Mouse (Mus musculus): ENCODE results near the gene Gm26661.

Gm26661 gene

DNA sequence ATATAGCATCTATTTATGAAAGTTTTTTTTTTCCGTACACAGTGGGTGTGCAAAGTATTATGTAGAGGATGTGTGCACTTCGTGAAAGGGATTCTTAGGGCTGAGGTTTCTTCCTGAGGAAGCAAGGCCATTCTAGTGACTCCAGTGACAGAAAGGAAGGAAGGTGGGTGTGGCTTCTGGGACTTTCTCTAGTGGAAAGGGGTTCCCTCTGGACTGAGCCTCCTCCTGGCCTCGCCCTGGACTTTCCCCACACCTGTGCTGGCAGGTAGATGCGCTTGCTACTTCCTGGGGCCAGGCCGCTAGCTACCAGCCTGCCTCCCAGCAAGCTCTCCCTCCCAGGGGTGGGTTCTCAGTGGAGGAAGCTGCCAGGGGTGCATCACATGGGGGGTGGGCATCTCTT lies 28.1 kb downstream of the Gm26661 start:
- DNase-seq (ENCODE audit: low read depth, low spot score) = no peak

DNA sequence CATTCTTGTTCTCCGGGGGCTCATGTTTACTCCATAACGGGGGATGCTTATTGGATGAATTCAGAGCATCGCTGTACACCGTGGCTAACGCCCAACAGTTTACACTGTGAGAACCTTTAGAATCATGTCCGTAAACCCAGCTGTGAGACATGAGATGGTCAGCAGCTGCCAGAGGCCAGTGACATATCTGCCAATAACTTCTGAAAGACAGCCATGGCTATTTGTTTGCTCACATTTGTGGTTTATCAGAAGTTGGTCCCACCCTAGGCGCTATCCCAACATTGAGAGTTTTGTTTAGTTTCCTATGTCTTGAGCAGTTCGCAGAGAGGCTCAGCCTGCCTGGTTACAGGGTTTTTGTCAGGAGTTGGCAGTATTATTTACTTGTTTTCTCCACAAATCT lies 30.0 kb downstream of the Gm26661 start:
- no peak for DNase-seq (ENCODE audit: low read depth, low spot score)

DNA sequence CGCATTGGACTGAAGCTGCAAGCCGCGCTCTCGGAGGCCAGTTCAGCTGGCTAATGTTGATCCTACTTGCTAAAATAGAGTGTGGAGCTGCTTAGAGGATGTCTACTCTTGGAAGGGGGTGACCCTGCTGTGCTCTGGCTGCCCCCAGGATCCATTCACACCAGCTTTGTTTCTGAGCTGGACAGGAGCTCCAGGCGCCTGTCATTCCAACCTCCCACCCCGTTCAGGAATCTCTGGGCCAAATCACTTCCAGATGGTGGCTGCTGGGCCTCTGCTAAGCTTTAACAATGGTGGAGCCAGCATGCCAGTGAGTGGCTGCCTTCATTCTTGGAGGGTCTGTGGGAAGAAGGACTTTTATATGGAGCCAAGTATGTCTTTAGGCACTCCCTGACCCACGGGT lies 31.3 kb downstream of the Gm26661 start:
- no peak for DNase-seq (ENCODE audit: low read depth, low spot score)

DNA sequence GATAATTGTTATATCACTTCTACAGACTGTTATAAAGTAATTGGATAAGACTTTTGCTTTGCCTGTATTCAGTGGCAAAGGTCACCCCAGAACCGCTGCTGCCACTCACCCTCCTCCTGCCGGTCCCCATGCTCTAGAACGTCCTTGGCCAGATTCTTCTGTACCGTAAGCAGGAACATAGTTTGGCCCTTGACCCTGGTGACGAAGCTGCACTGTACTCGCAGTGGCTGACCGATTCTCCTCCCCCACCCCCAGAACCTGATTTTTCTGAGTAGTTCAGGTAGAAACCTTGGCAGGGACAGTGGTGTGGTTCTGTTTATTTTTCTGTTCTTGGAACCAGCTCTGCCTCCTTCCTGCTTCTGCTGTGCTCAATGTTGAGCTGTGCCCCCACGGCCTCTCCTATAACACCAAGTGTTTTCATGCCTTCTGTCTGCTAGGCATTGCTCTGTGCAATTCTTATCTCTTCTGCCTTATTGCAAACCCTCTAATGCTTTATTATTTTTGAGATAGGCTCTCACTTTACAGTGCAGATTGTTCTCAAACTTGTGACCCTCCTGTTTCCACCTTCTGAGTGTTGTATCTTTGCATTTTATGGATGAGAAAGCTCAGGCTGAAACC lies 33.4 kb downstream of the Gm26661 start:
- no peak for DNase-seq (ENCODE audit: low read depth, low spot score)

DNA sequence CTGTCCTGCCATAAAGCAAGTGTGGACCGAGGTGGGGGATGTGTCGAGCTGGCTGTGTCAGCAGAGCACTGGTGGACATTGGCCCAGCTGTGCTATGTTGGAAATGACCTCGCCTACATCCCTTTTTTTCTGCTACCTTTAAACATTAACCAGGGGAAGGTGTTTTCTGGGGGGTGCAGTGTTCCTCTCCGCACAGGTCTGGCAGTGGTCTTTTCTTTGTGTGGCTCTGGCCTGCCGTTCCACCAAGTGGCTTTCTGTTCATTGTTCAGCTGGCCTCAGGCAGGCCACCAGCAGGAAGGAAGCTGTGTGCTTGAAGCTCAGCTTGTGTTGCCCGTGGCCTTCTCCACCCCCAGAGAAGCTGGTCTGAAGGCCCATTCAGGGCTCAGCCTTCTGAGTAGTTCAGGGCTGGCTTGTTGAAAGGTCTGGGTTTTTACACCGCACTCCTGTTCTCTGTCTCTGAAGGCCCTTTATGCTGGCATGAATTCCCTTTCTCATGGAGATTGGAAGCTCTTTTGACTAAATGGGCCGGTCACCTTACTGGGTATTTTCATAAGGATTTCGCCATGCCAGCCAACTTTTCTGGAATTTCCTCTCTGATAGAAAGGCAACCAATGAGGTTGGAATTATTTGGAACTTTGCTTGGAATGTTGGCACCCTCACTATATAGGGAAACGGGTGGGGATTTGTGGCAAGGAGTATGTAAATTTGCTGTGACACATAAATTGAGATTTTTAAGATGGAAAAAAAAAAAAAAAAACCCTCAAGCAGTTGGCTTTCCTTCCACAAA lies 35.0 kb downstream of the Gm26661 start:
- no peak for DNase-seq (ENCODE audit: low read depth, low spot score)

DNA sequence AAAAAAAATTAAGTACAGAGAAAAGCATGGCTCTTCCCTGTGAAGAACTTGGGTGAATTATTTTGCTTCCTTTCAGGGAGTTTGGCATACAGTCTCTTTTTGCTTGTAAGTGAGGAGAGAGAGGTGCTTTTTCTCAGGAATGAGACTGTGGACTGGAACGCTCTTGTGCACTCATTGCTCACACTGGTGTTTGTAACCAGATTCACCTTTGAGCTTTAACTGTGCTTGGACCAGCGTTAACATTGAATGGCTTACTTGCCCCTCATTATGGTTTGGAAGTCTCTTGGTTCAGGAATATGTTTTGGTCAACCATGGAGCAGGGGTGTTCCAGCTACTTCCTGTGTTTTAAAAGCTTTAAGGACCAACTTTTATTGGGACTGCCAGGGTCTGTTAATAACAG lies 37.8 kb downstream of the Gm26661 start:
- no peak for DNase-seq (ENCODE audit: low read depth, low spot score)

DNA sequence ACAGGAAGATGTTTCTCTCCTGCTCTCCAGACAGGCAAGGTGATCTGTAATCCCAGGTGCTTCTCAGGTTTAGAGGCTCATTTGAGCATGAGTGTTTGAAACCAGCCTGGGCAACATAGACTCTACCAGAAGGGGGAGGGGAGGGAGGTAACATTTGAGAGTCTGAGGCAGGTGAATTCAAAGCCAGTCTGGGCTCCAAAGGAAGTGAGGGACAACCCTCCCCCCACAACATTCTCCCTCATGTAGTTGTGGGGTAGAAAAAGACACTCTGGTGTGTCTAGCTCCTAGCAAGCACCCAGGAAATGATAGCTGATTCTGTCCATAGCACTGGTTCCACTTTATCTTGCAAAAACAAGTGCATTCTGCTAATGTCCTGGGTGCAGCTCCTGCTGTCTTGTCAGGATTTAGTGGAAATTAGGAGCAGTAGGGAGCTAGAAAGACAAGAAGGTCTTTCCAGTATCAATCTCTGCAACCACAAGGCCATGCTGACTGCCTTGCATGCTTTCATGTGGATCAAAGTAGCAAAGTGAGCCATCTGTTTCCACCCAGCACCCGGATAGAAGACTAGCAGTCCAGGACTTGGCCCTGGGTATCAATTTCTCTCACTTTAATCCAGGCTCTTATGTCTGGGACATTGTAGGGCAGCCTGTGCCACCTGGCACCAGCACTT lies 40.5 kb downstream of the Gm26661 start:
- DNase-seq (ENCODE audit: low read depth, low spot score) = no peak

DNA sequence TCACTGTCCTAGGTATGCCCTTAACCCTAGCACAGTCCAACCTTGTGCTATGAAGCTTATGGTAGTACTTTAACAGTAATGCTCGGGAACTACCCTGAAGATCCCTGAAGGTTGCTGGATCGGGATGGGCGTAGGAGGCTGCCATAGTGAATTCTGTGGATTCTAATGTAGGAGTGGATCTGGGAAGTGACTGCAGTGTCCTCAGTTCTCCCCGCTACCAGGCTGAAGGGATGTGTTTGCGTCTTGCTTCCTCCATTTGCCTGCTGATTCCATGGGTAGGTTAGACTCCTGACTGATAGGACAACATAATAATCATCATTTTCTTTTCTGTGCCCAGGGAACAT lies 41.0 kb downstream of the Gm26661 start:
- DNase-seq (ENCODE audit: low read depth, low spot score) = no peak

DNA sequence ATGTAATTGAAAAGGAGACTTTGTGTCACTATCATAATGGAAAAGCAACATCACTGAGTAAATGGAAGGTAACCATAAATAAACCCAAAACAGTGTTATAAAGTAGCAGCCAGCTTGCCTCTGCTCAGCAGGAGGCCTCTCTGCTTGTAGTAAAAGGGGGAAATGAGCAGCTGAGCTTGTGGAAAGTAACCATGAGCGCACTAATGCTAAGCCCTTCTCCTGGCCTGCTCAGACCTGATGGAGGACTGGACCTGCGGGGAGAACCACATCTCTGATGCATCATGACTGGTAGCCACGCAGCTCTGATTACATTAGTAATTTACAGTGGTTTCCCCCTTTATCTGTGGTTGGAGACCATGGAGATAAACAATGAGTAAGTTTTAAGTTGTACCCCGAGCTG lies 42.1 kb downstream of the Gm26661 start:
- no peak for DNase-seq (ENCODE audit: low read depth, low spot score)

DNA sequence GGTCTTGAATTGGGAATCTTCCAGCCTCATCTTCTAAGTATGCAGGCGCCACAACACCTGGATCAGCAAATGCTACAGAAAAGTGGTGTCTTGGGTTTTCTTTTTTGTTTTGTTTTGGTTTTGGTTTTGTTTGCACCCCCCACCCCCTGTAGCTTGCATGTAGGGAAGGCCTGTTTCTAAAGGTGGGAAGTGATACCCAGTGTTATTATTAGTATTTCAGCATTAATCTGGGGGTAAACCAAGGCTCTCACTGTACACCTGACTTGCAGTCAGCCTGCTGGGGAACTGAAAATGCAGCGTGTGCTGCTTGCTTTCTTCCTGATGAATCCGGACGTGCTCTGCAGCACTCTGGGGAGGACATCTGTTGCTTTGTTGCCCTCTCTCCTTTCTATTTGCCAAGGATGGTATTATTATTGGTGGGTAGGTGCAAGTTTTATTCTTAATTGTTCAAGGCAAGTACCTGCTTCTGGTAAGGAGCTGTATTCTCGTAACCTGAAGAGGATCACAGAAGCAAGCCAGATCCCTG lies 47.2 kb downstream of the Gm26661 start:
- DNase-seq (ENCODE audit: low read depth, low spot score) = no peak

DNA sequence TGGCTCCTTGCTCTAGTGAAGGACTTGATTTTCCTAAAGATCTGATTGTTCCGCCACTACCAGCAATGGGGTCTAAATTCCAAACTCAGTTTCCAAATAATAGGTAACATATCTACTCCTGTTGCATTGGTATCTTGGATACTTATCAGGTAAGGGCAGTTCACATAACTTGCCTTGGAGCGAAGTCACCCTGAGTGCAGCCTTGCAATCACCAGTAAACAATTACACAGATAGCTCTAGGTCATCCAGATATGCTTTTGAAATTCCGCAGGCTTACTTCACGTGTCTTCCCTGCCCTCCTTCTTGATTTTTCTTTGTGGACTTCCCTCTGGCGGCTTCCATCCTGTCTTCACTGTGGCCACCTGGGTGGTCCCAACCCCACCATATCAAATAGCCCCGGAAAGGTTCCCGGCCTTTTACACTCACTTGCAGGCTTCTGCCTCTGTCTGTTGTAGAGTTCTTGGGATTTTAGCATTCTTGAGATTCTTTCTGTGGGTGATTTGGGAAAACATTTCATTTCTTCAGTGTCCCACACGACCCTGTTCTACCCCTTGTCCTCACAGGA lies 48.6 kb downstream of the Gm26661 start:
- DNase-seq (ENCODE audit: low read depth, low spot score) = no peak
